Mouse (Mus musculus) kidney, postnatal 36 days (tissue): ENCODE measurements around the gene Gm10715.
"Not testable (repeated sequence)": the region's sequence is repeated elsewhere in the genome, so short reads cannot be mapped to it uniquely, and the experiment has no call there.

Source experiments
- DNase-seq, 2 experiments: peaks; one replicate each; pipeline ENCODE4 v3.0.0; 2021 to 2022; ENCODE audit warnings: mixed read lengths in 2 of 2

Gm10715 gene

DNA sequence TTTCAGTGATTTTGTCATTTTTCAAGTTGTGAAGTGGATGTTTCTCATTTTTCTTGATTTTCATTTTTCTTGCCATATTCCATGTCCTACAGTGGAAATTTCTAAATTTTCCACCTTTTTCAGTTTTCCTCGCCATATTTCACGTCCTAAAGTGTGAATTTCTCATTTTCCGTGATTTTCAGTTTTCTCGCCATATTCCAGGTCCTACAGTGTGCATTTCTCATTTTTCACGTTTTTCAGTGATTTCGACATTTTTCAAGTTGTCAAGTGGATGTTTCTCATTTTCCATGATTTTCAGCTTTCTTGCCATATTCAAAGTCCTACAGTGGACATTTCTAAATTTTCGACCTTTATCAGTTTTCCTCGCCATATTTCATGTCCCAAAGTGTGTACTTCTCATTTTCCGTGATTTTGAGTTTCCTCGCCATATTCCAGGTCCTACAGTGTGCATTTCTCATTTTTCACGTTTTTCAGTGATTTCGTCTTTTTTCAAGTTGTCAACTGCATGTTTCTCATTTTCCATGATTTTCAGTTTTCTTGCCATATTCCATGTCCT, 11.7 kb upstream of the Gm10715 start, which contains the start of gene Gm10717:
Gene Gm10717 (plus strand): TSS at position 506 of the 556 bp plus-strand sequence.
- peak; percentile 37 to 59 for DNase-seq

GRCm38 (mm10) chr9:3025653-3026052, 11.0 kb upstream of the Gm10715 start:
- peak; percentile 43 to 48 for DNase-seq

GRCm38 (mm10) chr9:3026136-3026535, 10.5 kb upstream of the Gm10715 start:
- DNase-seq, result not testable (repeated sequence)

- peak in 1 of 2 experiments; percentile 8 for DNase-seq
Observed at GRCm38 (mm10) chr9:3026741-3027140, 9.9 kb upstream of the Gm10715 start.

DNA sequence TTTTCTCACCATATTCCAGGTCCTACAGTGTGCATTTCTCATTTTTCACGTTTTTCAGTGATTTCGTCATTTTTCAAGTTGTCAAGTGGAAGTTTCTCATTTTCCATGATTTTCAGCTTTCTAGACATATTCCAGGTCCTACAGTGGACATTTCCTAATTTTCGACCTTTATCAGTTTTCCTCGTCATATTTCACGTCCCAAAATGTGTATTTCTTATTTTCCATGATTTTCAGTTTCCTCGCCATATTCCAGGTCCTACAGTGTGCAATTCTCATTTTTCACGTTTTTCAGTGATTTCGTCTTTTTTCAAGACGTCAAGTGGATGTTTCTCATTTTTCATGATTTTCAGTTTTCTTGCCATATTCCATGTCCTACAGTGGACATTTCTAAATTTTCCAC, 9.5 kb upstream of the Gm10715 start:
- not testable (repeated sequence) for DNase-seq

GRCm38 (mm10) chr9:3029276-3030000, 7.2 kb upstream of the Gm10715 start:
- DNase-seq, result peak; percentile 10 to 29

DNA sequence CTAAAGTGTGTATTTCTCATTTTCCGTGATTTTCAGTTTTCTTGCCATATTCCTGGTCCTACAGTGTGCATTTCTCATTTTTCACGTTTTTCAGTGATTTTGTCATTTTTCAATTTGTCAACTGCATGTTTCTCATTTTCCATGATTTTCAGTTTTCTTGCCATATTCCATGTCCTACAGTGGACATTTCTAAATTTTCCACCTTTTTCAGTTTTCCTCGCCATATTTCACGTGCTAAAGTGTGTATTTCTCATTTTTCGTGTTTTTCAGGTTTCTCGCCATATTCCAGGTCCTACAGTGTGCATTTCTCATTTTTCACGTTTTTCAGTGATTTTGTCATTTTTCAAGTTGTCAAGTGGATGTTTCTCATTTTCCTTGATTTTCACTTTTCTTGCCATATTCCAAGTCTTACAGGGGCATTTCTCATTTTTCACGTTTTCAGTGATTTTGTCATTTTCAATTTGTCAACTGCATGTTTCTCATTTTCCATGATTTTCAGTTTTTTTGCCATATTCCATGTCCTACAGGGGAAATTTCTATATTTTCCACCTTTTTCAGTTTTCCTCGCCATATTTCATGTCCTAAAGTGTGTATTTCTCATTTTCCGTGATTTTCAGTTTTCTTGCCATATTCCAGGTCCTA, 5.9 kb upstream of the Gm10715 start:
- DNase-seq, result not testable (repeated sequence)

DNA sequence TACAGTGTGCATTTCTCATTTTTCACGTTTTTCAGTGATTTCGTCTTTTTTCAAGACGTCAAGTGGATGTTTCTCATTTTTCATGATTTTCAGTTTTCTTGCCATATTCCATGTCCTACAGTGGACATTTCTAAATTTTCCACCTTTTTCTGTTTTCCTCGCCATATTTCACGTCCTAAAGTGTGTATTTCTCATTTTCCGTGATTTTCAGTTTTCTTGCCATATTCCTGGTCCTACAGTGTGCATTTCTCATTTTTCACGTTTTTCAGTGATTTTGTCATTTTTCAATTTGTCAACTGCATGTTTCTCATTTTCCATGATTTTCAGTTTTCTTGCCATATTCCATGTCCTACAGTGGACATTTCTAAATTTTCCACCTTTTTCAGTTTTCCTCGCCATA, 2.4 kb upstream of the Gm10715 start, which contains the start of gene Gm17535:
Gene Gm17535 (plus strand): TSS at position 301 of the 400 bp plus-strand sequence.
- not testable (repeated sequence) for DNase-seq

GRCm38 (mm10) chr9:3038161-3038560, 1.5 kb downstream of the Gm10715 start:
- DNase-seq, result not testable (repeated sequence)
